Mouse (Mus musculus): ENCODE measurements at regions not wholly inside any gene's neighbourhood (a gene's known extent, or its start where the extent isn't known, plus 50 kb on each side); places are given as distances from the start of the nearest gene placed in this dataset.

DNA sequence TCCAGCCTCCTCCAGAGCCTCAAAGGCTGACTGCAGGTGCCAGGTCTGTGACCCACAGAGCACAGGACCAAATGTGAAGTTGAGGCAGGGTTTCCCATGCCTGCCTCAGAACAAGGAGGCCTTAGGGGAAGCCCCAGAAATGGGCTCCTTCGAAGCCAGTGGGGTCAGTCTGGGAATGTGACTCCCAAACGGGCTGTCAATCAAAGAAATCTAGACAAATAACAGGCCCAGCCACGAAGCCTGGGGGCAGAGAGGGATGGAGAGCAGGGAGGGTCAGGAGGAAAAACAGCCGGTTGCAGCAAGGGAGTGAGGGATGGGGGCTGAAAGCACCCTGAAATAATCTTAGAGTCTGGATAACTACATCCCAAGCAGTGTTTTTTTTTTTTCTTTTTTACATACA, 50.4 kb upstream of the Pkdcc start:
- TF ChIP-seq POLR2A (IDR thresholded peaks at IDR 0.05; ENCODE audit: insufficient read depth, low read depth, low read length): no peak
- TF ChIP-seq EP300 (IDR thresholded peaks at IDR 0.05; ENCODE audit: insufficient read depth, low read depth, low read length): no peak
- TF ChIP-seq CTCF (IDR thresholded peaks at IDR 0.05): no peak
